Mouse (Mus musculus) skeletal muscle tissue, adult 2 months (tissue): ENCODE data around the gene Tmod2.

Source experiments
- DNase-seq: peaks from one replicate; pipeline ENCODE4 v3.0.0-alpha.2; 2012; ENCODE audit warnings: low read depth, low spot score

Gene Tmod2

GRCm38 (mm10) chr9:75601510-75601909 lies 9.6 kb downstream of the Tmod2 start:
- no peak for DNase-seq

DNA sequence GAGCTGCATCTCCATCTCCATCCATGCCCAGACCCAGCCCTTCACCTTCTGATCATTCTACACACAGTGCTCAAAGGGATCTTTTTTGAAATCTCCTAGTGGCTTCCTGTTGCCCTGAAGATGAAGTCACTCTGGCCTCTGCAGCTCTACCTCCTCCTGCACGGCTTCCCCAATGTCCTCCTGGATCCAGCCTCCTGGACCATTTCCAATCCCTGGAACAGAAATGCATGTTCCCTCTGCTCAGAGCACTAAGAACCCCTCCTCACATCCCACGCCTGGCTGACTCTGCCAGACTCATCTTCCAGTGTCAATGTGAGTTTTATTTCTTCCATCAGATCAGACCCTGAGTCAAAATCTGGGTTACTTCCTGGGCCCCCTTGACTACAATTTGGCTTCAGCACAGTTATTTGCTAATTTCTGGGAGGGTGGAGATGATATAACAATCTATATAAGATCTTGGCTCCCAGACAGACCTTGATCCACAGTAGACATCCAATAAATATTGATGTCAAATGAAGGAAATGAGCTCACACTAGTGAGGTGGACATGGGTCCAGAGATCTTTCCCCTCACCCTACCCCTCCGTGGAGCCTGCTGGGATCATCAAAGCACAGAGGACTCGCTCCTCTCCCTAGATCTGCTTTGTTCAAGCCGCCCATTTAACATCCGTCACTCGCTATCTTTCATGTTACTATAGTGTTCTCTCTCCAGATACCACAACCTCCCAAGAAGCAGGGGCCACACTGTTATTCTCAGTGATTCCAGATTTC lies 10.8 kb downstream of the Tmod2 start:
- peak; percentile 58 for DNase-seq

DNA sequence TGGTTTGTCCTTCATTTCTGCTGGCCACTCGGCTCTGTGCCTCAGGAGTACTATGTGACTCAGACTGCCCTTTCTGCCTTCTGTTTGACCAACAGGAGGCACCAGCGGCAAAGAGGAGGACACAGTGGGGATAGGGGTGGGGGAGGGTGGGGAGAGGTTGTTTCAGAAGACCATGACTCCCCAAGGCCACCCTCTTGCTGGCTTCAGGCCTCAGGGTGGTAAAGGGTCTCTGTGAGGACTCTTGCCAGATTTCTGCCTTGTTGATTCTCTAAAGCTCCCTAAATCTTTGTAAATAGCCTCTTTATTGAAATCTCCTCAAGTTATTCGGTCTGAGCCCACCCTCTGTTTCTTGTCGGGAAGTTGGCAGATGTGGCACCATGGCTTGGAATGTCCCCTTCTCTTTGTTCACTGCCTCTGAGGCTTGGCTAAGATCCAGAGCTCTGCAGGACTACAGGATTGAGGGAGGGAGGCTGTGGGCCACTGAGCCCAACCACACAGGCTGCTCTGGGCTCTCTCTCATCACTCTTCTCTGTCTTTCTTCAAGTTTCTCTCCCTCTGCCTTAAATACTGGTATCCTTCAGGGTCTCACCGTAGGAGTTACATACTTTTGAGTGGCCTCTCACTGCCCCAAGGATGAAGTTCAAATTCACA lies 11.8 kb downstream of the Tmod2 start:
- peak; percentile 32 for DNase-seq

GRCm38 (mm10) chr9:75597596-75597995 lies 13.5 kb downstream of the Tmod2 start:
- no peak for DNase-seq

DNA sequence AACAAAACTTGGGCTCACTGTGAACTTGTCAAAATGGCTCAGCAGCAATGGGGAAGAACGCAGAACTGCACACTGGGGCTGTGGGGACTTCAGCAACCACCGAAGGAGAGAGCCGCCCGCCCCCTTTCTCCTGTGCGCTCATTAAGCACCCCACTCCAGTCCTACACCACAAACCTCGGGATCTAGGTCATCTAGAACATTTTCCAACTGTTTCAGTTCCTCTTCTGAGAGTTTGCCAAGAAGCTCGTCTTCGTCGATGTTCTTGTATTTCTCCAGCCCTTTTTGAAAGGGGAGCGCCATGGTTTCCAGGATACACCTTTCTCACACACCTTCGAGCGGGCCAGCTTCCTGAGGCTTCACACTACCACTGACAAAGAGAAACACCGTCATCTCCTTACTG lies 14.1 kb downstream of the Tmod2 start:
- DNase-seq = no peak

GRCm38 (mm10) chr9:75593481-75593880 lies 17.6 kb downstream of the Tmod2 start:
- no peak for DNase-seq

- DNase-seq = no peak
These were observed 21.0 kb downstream of the Tmod2 start for GRCm38 (mm10) chr9:75589850-75590790.

- no peak for DNase-seq
These were observed 29.3 kb downstream of the Tmod2 start for GRCm38 (mm10) chr9:75581694-75582350.

DNA sequence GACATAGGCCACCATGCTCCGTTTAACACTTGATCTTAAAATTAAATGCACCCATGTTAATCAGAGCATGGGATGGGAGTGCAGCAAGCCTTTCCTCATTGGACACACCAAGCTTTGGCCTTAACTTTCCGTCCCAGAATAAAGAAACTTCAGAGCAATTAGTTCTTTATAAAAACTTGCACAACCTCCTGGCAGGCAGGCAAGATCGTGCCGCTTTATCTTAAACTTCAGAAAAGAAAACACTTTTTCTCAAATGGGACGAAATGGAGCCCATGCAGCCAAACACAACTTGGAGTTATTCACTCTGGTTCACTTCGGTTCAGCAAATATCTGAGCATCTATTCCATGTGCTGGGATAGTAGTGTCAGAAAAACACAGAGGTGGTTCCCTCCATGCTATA lies 31.8 kb downstream of the Tmod2 start:
- DNase-seq = no peak

DNA sequence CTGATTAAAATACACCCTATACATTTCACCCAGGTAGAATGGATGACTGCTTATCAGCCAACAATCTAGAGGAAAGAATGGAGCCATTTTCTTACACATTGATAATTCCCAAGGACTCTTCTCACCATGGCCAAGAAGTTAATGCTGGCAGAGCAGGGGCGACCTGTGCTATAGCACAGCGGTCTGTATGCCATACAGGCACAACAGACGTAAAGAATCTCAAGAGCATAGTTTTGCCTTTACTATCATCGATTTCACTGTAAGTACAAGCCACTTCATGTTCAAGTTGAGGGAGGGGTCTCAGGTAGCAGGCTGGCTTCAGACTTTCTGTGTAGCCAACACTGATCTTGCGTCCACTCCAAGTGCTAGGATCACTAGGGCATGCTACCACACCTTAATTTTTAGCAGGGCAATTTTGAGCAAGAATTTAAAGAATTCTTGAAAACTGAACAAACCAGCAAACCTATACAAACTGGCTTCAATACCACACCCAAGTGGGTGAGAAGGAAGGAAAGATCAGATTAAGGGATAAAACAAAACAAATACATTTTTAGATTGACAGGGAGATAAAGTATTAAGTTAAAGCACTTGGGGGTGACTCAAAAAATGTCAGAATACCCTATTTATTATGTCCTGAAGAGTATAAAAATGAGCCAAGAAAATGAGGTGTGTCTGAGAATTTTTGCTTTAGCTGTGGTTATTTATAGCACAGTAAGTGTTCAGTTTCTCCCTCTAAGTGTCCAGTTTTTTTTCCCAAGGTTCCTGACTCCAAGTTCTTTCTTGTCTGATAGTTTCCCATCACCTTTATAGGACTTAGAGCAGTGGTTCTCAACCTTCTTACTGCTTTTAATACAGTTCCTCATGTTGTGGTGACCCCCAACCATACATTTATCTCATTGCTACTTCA lies 39.8 kb downstream of the Tmod2 start:
- no peak for DNase-seq

DNA sequence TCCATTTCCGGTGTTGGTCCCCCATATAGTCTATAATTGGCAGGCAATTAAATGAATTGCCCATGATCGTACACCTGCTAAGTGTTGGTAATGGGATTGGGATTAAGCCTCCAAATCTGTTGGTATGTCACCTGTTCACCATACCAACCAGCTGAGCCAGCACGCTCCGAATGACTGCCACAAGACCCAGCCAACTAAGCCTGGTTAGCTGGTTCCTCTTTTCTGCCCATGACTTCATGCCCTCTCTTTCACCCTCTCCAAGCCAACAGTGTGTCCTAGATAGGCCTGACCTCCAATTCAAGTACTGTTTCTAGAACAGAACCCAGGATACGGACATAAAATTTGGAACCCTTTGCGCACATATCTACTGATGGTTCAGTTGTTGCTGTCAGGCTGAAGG lies 42.7 kb downstream of the Tmod2 start:
- no peak for DNase-seq

DNA sequence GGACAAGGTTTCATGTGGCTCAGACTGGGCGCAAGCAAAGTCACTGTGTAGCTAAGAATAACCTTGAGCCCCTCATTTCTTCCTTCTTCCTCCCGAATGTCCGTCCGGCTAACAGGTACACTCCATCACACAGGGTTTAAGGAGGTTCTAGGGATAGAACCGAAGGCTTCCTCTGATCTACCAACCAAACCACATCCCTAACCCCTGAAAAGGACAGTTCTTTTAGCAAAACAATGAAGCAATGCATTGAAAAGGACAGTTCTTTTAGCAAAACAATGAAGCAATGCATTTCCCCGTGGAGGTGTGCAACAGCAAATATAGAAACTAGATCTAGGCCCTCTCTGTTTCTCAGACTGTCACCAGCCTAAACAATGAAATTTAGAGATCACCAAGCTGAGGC lies 46.2 kb downstream of the Tmod2 start:
- DNase-seq = no peak

DNA sequence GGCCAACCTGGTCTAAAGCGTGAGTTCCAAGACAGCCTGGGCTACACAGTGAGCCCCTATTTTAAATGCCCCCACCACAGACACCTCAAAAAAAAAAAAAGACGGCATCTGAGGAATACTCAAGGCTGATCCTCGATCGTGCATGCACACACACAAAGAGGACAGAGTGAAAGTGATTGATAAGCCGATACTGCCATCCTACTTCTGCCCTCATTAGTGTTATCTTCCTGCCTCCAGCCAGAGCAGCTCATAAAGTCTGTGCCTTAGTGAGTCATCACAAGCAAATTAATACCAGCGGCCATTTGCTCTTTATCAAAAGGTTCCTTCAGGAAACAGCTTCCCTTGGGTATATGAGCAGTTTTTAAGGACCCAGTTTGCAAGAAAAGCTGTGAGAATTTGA lies 47.5 kb downstream of the Tmod2 start:
- no peak for DNase-seq

- DNase-seq = no peak
These were observed 47.9 kb downstream of the Tmod2 start for GRCm38 (mm10) chr9:75563176-75563575.

- DNase-seq = no peak
These were observed 50.0 kb downstream of the Tmod2 start for GRCm38 (mm10) chr9:75561040-75561669.

DNA sequence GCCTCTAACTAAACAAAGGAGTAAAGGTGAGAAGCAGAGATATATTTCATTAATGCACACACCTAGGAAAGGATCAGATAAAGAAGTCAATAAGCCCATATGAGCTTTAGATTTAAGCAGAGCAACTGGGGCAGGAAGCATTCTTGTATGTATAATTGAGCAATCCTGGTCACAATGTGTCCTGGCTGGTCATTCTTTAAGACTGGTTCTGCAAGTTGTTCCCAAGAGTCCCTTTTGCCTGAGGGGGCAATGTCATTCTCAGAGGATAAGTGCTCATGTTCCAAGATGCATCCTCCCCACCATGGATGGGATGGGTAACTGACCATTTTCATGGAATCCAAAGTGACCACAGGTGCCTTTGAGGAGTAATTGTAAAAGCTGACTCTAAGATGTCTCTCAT lies 50.8 kb downstream of the Tmod2 start:
- no peak for DNase-seq

- peak; percentile 85 for DNase-seq
These were observed 51.6 kb downstream of the Tmod2 start, which contains the start of gene Tmod3 for GRCm38 (mm10) chr9:75559512-75560012. Gene Tmod3 (minus strand): TSS chr9:75559657.

GRCm38 (mm10) chr9:75558812-75559511 lies 52.2 kb downstream of the Tmod2 start:
- no peak for DNase-seq

DNA sequence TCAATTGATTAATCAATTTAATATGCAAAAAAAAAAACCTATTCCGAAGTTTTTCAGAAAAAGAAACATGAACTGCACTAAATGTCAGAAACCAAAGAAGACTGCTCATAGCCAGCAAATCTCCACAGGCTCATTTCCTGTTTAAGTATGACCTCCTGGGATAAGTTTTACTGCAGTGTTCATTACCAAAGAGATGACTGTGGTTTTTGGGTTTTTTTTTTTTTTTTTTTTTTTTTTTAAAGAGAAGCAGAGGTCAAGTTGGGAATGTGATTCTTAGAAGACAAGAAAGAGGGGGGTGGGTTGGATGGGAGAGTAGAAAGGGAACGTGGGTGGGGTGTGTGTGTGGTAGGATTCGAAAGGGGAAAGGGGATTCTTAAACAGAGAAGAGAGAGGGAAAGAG lies 52.8 kb downstream of the Tmod2 start:
- no peak for DNase-seq
